Mouse (Mus musculus) mouse embryonic stem cell (cell line): ENCODE measurements at regions not wholly inside any gene's neighbourhood (a gene's known extent, or its start where the extent isn't known, plus 50 kb on each side); places are given as distances from the start of the nearest gene placed in this dataset.

Experiments used
- in situ Hi-C, 2 experiments: fragments of 300-500 bp; cut with MboI; formaldehyde crosslinking; loops; 1 replicate in 1 of 2; 3 replicates in 1 of 2; pipeline ENCODE4 v1.14.3; 2019 to 2020; ENCODE audit warnings: low sequenced_read_pairs in 2 of 2, low pct_unique_long_range_greater_than_20kb in 1 of 2, mixed read lengths in 1 of 2; ENCODE audit not compliant: unreplicated experiment in 1 of 2

DNA sequence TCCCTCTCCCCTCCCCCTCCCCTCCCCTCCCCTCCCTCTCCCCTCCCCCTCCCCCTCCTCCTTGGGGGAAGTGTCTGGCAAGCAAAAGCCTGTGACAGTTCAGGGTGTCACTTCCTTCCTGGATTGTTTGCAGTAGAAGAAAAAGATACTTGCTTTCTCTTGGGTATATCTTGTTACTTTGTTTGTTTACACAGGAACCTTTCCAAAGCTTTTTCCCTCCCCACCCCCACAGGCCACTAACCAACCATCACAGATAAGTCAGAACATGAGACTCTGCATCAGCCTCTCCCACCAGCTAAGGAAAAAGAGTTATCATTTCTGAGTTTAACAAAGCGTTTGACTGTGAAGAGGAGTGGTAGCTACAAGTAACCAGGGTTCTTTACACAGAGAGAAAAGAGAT, 95.5 kb upstream of the Ado start:
- in situ Hi-C loops: no loop called here

DNA sequence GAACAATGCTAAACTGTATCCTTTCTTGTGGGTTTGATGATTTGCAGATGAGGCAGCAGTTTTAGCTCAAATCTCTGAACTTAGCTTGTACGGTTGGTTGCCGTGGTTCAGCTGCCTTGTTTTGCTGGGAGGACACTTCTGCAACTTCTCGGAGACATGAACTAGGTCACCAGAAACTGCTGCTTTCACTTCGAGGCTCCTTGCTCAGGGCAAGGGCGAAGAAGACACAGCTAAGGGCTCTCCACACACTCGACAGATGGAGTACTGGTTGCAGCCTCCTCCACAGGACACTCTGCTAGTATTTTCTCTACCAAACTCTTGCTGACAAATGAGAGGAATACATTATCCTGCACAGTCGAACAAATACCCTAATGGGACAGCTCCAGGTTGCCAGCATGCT, 94.9 kb upstream of the Ado start:
- in situ Hi-C loops: no loop called here

DNA sequence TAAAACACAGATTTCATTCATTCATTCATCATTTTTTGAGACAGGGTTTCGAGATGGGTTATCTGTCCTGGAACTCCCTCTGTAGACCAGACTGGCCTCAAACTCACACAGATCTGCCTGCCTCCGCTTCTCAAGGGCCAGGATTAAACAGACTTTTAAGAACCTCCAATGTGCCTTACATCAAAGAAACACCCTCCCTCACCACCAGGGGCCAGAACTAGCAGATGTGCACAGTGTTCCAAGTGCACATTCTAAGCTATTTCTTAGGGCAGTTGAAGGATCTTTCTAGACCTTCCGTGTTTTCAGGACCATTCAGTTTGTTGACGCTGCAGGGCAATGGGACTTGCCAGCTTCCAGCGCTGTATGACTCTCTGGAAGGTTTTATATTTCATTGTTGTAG, 88.6 kb upstream of the Ado start:
- in situ Hi-C loops: no loop called here

DNA sequence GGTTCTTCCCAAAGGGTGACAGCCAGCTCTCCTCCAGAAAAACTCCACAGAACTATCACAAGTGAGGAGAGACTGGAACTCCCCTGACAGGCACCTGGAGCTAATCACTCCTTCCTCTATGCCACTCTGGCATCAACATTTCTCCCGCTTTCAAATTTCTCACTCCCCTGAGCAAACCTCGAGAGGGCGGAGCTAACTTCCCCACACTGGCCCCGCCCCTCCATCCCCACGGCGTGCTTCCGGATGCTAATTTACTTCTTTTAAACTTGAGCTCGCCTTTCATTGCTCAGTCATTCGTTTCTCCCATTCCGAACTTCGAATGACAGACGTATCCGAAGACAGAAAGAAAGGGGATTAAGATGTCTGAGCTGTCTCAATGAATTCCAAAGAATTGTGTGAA, 87.8 kb upstream of the Ado start:
- in situ Hi-C loops: no loop called here

DNA sequence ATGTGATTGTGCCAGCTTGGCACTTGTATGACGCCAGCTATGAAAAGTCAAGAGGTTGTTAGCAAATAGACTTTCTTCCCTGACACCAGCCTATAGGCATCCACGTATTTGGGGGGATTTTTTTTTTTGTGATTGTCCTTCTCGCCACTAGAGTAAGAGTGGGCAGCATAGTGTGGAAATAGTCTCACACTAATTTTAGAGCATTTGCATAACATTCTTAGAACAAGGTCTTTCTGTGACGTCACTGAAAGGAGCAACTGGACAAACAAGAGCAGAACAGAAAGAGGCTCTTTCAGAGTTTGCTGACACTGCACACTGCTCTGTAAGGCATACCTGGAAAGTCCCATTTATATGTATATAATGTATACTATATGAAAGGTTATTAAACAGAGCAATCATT, 86.0 kb upstream of the Ado start:
- in situ Hi-C loops: no loop called here

DNA sequence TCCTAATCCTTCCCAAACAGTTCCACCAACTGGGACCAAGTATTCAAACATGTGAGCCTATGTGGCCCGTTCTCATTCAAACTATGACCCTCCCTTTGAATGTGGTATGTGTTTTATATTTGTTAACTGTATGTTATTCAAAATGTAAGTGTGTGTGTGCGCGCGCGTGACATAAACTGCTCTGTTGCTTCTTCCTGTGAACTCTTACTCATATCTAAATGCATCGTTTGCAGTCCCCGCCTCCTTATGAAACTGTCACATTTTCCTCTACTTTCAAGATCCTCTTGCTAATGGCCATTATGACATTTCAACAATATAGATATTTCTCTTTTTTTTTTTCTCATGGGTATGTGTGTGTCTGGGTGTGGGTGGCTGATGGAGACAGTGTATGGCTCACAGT, 84.3 kb upstream of the Ado start:
- in situ Hi-C loops: no loop called here

DNA sequence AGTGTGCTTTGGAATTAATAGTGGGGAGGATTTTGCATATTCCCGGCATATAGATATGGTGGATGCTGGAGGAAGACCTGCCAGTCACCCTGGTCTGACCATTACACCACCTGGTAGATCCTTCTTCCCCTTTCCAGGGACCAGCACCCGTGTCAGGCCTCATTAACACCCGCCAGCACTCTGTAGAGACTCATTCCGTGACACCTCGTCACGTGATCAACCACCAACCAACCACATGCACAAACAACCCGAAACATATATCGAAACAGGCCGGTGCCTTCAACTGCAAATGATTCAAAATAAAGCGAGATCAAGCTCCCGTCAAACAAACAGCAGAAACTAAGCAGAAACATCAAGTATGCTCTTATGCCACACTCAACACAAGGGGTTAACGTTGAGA, 74.6 kb upstream of the Ado start:
- in situ Hi-C loops: no loop called here

DNA sequence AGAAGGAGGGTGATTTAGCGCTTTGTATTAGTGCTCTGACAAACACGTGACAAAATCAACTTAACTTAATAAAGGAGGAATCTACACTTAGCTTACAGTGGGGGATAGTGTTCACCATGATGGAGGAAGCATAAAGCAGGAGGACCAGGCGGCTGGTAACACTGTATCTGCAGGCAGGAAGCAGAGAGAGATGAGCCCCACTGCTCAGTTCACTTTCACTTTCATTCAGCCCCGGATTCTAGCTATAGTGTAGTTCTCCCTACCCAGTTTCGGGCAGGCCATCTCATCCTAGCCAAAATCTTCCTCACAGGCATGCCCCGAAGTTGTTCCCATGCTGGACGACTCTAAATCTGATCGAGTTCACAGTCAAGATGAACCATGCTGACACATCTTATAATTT, 71.3 kb upstream of the Ado start:
- in situ Hi-C loops: no loop called here

DNA sequence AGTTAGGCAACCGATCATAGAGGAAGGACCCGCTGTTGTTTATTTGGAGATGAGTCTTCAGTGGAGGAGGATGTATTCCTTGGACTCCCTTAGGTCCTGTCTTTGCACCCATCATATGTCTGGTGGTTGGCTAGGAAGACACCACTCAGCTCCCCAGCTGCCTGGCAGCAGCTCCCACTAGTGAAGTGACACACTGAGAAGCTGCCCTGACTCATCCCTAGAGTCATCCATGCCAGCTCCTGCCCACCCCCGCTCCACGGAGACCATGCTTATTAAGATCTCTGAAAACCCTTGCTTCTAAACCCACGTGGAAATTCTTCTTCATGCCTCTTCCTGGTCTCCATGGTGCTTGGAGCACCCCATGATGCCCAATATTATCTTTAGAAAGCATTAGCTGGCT, 69.4 kb upstream of the Ado start:
- in situ Hi-C loops: no loop called here

DNA sequence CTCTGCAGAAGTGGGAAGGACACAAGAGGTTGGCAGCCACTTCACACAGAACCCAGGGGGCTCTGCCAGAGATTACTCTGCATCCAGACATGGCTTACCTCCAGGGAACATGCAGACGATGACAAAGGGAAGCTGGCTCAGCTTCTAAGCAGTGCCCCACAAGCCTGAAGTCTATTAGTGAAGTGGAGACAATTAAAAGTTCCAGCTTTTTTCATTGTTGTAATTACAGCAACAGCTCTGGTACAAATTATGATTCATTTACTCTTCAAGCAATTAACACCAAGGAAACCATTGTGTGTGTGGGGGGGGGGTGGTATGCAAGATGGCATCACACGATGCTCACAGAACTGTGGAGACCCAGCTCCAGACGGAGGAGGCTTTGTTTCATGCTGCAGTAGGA, 66.3 kb upstream of the Ado start:
- in situ Hi-C loops: no loop called here

DNA sequence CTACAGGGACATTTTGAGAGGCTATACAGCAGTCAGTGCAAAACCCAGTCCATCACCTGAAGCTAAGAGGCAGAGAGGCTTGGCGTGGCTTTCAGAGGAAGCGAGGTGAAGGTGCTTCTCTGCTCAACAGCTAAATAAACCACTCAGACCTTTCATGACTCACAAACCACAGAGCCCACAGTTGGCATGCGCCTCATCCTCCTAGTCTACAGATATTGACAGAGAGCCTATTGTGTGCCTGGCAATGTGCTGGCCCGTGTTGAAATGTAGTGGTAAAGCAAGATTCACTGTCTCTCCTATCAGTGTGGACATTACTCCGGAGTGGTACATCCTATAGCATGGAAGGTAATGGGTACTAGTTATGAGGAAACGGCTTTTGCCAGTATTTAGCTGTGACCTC, 61.9 kb upstream of the Ado start:
- in situ Hi-C loops: no loop called here

DNA sequence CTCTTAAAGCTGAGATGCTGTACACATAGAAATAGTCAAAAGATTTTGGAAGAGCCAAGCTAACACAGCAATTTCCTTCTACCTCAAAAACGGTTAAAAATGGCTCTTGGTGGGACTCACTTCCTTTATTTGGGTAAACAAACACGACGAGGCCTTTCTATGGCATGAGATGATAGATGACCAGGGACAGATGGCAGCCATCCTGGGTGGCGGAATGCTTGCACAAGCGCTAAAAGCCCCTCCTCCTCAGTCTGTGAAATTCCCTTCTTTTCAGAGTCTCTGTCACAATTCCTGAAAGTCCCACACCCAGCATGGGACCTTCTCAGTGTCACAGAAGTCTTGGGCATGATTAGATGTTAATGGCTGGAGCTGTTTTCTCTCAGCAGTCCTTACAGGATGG, 59.3 kb upstream of the Ado start:
- in situ Hi-C loops: no loop called here

DNA sequence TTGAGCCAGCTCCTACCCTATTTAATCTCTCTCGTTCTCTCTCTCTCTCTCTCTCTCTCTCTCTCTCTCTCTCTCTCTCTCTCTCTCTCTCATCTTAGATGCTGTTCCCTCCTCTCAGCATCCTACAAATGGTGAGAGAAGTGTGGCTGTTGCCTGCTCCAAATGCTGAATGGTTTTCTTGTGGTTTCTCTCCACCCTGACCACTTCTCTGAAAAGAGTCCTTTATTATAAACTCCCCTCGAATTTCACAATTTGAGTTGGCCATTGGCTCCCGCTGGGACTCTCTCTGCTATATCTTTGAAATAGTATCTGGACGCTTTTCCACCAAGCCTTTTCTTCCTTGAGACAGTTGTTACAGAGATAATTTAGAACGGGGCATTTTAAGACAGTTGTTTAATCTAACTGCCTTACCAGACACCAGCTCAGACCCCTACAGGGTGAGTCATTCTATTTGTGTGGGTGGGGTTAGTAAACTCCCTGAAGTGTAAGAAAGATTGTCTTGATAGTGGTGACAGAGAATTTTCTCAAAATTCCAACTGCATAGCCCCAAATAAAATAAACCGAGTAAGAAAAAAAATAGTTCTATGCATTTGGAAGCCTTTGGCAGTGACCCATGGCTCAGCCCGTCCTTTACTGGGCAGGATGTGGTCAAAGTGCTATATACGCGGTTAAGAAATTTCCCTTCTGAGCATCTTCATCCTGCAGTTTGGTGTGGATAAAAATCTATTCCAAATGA, 58.7 kb upstream of the Ado start:
- in situ Hi-C loops: no loop called here

DNA sequence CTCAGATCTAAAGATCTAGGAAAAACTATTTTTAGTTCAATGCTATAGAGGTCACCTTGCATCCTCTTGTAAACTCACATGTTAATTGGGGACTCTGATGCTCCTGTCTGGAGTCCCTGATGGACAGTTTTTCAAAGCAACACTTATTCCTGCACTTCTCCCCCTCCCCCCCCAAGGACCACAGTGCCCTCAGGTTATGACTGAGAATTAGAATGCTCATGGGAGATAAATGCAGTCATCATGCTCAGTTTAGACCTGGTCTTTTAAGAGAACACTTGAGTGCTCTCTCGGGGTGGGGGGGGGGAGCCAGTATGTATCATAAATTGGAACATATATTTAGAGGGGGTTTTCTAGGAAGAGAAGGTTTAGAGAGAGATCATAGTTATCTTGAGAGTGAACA, 58.0 kb upstream of the Ado start:
- in situ Hi-C loops: no loop called here

DNA sequence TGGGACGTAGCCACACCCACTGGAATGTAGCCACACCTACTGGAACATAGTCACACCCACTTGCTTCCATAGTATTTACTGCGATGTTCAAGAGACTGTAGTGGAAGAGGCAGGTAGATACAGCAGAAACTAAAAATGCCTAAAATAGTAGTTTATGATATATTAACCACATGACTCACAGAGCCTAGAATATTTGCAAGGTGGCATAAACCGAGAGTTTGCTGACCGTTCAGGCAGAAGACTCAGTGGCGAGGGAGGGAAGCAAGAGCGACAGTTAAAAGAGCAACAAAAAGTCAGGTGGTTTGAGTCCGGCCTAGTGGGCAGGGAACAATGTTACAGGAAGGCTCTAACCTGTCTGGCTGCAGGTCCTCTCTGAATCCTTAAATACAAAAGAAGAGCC, 50.6 kb upstream of the Ado start:
- in situ Hi-C loops: no loop called here

DNA sequence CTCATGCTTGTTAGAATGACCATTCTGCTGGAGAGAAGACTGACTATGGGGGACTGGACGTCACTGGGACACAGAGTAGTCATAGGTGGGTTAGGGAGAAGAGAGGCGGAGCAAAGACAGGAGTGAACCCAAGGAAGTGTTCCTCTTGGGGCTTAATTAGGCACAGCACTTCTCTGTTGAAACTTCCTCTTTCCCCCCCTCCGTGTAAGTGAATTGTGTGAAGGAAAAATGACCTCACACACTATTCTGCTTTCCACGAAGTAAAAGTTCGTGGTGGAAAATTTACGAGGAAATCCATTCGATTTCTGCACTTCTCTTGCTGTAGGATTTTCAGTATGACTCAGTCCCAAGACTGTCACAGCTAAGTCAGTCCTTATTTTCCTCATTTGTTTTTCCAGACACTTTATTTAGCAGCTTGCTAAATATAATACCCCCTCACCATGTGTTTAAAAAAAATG, 49.9 kb upstream of the Ado start:
- in situ Hi-C loops: no loop called here
